Mouse (Mus musculus) lung, postnatal 0 days (tissue): ENCODE measurements around the gene Kcnh6. TPM values are rescaled to one million over a fixed set of nuclear protein-coding genes. Genes with fewer than 3 reads are reported as not detected.
A peak's percentile ranks its signal among the peaks of the same experiment; 100 is the strongest.
"Not testable (repeated sequence)": the region's sequence is repeated elsewhere in the genome, so short reads cannot be mapped to it uniquely, and the experiment has no call there.

Source experiments
- ATAC-seq: fragments of 200-750 bp; cut with Nextera tagmentation; 2 replicates; pipeline ENCODE4 v1.8.0; 2017; ENCODE audit warnings: moderate library complexity
- DNase-seq: peaks from one replicate; pipeline ENCODE4 v3.0.0-alpha.2; 2016; ENCODE audit warnings: low spot score
- H3K27ac ChIP-seq: fragments of 300-500 bp; sonication (generic); 2 replicates; pipeline ENCODE4 v1.5.1; 2014; ENCODE audit warnings: antibody characterized with exemption, mild to moderate bottlenecking, low read length, mixed read lengths
- H3K27me3 ChIP-seq: fragments of 300-500 bp; sonication (generic); replicated peaks from 2 replicates; pipeline ENCODE4 v1.6.1; 2014; ENCODE audit warnings: low read length, mixed read lengths; ENCODE audit not compliant: insufficient read depth
- H3K36me3 ChIP-seq: fragments of 300-500 bp; sonication (generic); 2 replicates; pipeline ENCODE4 v1.6.1; 2014; ENCODE audit warnings: low read length, mixed read lengths; ENCODE audit not compliant: insufficient read depth
- H3K4me1 ChIP-seq: fragments of 300-500 bp; sonication (generic); 2 replicates; pipeline ENCODE4 v1.6.1; 2014; ENCODE audit warnings: antibody characterized with exemption, low read depth, low read length, mixed read lengths; ENCODE audit not compliant: insufficient read depth
- H3K4me2 ChIP-seq: fragments of 300-500 bp; sonication (generic); replicated peaks from 2 replicates; pipeline ENCODE4 v1.6.1; 2014; ENCODE audit warnings: low read depth, mild to moderate bottlenecking, low read length, moderate library complexity, mixed read lengths
- H3K4me3 ChIP-seq: fragments of 300-500 bp; sonication (generic); 2 replicates; pipeline ENCODE4 v1.5.1; 2014; ENCODE audit warnings: low read depth, low read length
- H3K9ac ChIP-seq: fragments of 300-500 bp; sonication (generic); replicated peaks from 2 replicates; pipeline ENCODE4 v1.6.1; 2014; ENCODE audit warnings: low read depth, mild to moderate bottlenecking
- H3K9me3 ChIP-seq: fragments of 300-500 bp; sonication (generic); 2 replicates; pipeline ENCODE4 v1.6.1; 2016; ENCODE audit warnings: low read length, mixed read lengths
- CTCF ChIP-seq: IDR thresholded peaks from 2 replicates; pipeline ENCODE4 v1.5.1; 2016; ENCODE audit warnings: antibody characterized with exemption, mild to moderate bottlenecking
- EP300 ChIP-seq: IDR thresholded peaks from 2 replicates; pipeline ENCODE4 v1.6.1; 2016; ENCODE audit warnings: antibody characterized with exemption, mild to moderate bottlenecking, control low read depth
- WGBS: fragments of 180-500 bp; shearing (Covaris S2); extraction: QIAGEN DNeasy Blood & Tissue Kit; methylation state at CpG from one replicate; pipeline ENCODE4 v1.1.7; 2014; 5-methylcytosine and 5-hydroxymethylcytosine counted together
- polyA plus RNA-seq: library from polyadenylated mRNA; unstranded; fragments of >200 nt; fragmentation: Nextera tagmentation; extraction: Ambion mirVana; gene quantifications from 2 replicates; pipeline ENCODE4 v1.2.1, GENCODE M21; 2015

Kcnh6 gene
- polyA plus RNA-seq, 1 experiment from 2014 or later = 0.32 TPM

DNA sequence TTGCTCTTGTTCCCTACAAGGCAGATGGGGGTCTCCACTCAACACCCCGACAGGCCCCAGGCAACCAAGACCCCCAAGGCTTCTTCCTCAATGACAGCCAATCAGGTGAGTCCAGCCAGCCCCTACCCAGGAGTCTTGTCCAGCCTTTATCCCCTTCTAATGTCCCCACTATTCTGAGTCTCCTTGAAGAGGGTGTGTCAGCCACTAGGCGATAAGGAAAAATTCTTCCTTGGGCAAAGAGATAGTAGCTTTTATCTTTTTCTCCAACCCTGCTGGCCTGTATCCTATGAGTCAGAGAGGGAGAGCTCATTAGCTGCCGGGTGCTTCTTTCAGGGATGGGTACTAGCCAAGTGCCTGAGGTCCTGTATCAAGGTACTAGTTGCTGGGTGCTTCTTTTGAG lies 17.9 kb downstream of the Kcnh6 start:
- H3K4me3 ChIP-seq = no peak overlapping the region
- no peaks in the 10 kb centered on the region for H3K4me1 ChIP-seq
- H3K9ac ChIP-seq = no peak overlapping the region
- ATAC-seq (no peak), DNase-seq (no peak)
- no peaks in the 10 kb centered on the region for H3K27me3 ChIP-seq
- no peak overlapping the region for H3K27ac ChIP-seq
- H3K9me3 ChIP-seq = no peaks in the 10 kb centered on the region
- no peak for TF ChIP-seq EP300
- TF ChIP-seq CTCF = no peak
- H3K36me3 ChIP-seq = no peaks in the 10 kb centered on the region
- no peak overlapping the region for H3K4me2 ChIP-seq
- 63% methylated on average over 3 of the region's 3 CpGs for WGBS

DNA sequence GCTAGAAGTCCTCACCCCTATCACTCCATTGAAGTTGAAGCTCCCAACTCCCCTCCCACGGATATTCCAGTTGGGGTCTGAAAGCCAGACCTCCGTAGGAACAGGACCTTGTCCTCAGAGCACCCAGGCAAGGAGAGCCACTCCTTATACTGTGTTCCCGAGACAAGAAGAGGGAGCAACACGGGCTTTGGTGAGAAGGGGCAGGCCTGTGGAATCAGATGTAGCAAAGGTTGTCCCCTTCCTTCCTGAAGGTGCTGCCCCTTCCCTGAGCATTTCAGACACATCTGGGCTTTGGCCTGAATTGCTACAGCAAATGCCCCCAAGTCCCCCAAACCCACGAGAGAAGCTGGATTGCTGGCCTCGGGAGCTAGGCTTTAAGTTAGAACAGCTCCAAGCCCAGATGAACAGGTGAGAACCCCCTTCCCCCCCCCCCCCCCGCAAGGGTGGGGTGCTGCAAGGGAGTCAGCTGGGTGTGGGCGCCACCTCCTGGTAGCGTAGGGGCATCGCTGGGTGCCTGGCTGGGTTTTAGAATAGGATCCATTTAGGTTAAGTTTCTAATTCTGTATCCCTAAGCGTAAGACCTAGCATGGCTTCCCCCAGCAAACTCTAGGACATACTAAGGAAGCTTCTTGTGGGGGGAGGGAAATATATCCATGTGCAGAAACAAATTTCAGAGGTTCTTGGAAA lies 18.7 kb downstream of the Kcnh6 start:
- Histone ChIP-seq H3K9ac (no peak overlapping the region), H3K36me3 (no peaks in the 10 kb centered on the region), H3K27ac (no peak overlapping the region), H3K4me3 (no peak overlapping the region), H3K4me1 (no peaks in the 10 kb centered on the region), H3K4me2 (no peak overlapping the region), H3K27me3 (no peaks in the 10 kb centered on the region), H3K9me3 (no peaks in the 10 kb centered on the region)
- TF ChIP-seq CTCF (peak; percentile 83), EP300 (no peak)
- peak; percentile 60 for DNase-seq
- 37% methylated on average over 10 of the region's 11 CpGs for WGBS
- peak; percentile 57 for ATAC-seq

DNA sequence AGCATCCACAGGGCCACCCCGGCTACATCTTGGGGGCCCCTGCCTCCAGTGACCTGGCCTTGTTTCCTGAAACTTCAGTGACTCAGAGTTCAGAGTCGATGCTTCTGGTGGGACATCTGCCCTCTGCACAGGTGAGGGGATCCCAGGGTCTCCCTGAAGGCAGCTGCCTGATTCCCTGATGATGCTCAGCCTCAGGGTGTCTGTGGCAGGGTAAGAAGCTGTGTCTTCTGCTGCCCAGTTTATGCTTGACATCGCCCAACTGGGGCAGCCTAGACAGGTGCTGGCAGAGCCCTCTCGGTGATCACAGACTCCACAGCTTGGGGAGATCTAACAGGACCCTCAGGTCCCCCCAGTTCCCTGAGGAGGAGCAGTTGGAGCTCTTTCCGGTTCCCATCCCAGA lies 19.7 kb downstream of the Kcnh6 start:
- H3K4me1 ChIP-seq = no peaks in the 10 kb centered on the region
- no peak overlapping the region for H3K9ac ChIP-seq
- DNase-seq (no peak), ATAC-seq (no peak)
- no peak overlapping the region for H3K4me3 ChIP-seq
- H3K36me3 ChIP-seq = no peaks in the 10 kb centered on the region
- H3K9me3 ChIP-seq = no peaks in the 10 kb centered on the region
- TF ChIP-seq CTCF (no peak), EP300 (no peak)
- no peaks in the 10 kb centered on the region for H3K27me3 ChIP-seq
- H3K27ac ChIP-seq = no peak overlapping the region
- 78% methylated on average over 5 of the region's 5 CpGs for WGBS
- no peak overlapping the region for H3K4me2 ChIP-seq

DNA sequence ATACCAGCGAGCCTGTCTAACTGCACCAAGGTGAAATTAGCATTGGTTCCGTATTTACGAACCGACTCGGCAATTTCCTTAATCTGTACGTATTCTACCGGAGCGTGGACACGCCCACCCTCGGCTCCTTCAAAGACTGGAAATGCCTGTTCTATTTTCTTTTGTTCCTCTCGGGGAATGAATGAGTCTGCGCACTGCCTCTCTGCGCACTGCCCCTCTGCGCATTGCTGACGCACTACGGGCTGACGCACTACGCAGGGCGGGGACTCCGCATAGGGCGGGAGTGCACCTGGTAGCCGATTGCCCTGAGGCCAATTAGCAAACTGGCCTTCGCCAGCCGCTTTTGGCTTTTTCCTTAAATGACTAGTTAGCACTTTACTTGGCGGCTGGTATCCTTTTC lies 24.1 kb downstream of the Kcnh6 start:
- not testable (repeated sequence) for DNase-seq, H3K9ac ChIP-seq, H3K9me3 ChIP-seq, ATAC-seq, H3K27me3 ChIP-seq, H3K4me1 ChIP-seq, H3K36me3 ChIP-seq, H3K27ac ChIP-seq
- Histone ChIP-seq H3K4me2 (peak overlapping the region; percentile 29), H3K4me3 (peak overlapping the region; percentile 21; the same call in 1 of the 2 replicates)
- 8% methylated on average over 7 of the region's 25 CpGs for WGBS

DNA sequence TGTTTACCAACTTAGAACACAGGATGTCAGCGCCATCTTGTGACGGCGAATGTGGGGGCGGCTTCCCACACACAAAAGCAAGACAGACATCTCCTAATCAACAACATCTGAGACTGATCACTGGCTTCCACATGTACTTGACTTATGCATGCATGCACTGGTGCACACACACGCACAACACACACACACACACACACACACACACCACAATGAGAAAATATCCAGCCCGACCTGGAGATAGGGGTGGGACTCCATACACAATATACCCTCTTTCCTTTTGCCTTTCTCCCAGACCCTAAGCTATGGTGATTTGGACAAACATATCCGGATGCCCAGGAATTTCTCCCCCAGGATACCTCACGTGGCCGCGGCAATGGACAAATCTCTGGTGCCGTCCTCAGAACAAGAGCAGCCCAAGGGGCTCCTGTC lies 25.6 kb downstream of the Kcnh6 start:
- H3K4me2 ChIP-seq = peak overlapping the region; percentile 45
- DNase-seq = peak; percentile 66
- peak overlapping the region; percentile 12; the same call in 1 of the 2 replicates for H3K4me3 ChIP-seq
- 0 out of 2 replicates have a peak overlapping the region, but pooled peaks have one; percentile 12 for H3K9ac ChIP-seq
- ATAC-seq = peak; percentile 10; the same call in 1 of the 2 replicates
- no peaks in the 10 kb centered on the region for H3K27me3 ChIP-seq
- H3K27ac ChIP-seq = peak overlapping the region; percentile 89
- peaks cover 14% of the 10 kb centered on the region; the same call in 1 of the 2 replicates for H3K4me1 ChIP-seq
- no peaks in the 10 kb centered on the region for H3K9me3 ChIP-seq
- TF ChIP-seq EP300 = no peak
- TF ChIP-seq CTCF = no peak
- 27% methylated on average over 11 of the region's 11 CpGs for WGBS
- no peaks in the 10 kb centered on the region for H3K36me3 ChIP-seq

DNA sequence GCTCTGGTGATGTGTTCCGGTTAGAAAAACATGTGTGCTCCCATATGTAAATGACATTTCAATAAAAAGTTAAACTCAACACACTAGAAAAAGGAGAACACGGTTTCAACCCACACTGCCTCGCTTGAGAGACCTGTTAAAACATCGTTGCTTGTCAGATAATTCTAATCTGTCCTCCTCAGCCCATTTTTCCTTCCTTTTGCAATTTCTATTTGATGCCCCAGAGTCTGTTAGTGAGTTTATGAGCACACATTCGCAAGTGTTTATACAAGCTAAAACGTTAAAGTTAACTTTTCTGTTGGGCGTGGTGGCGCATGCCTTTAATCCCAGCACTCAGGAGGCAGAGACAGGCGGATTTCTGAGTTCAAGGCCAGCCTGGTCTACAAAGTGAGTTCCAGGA lies 27.1 kb downstream of the Kcnh6 start:
- ATAC-seq (no peak), DNase-seq (no peak)
- no peak overlapping the region for H3K27ac ChIP-seq
- H3K4me1 ChIP-seq = peaks cover 14% of the 10 kb centered on the region; the same call in 1 of the 2 replicates
- H3K9ac ChIP-seq = no peak overlapping the region
- H3K4me2 ChIP-seq = no peak overlapping the region
- no peak overlapping the region for H3K4me3 ChIP-seq
- no peaks in the 10 kb centered on the region for H3K9me3 ChIP-seq
- H3K27me3 ChIP-seq = no peaks in the 10 kb centered on the region
- 79% methylated on average over 9 of the region's 9 CpGs for WGBS
- TF ChIP-seq EP300 (no peak), CTCF (no peak)
- H3K36me3 ChIP-seq = no peaks in the 10 kb centered on the region
